Mouse (Mus musculus) kidney, embryonic 16.5 days (tissue): ENCODE measurements around the gene Esm1. TPM values are rescaled to one million over a fixed set of nuclear protein-coding genes. Genes with fewer than 3 reads are reported as not detected.
"Not testable (repeated sequence)": the region's sequence is repeated elsewhere in the genome, so short reads cannot be mapped to it uniquely, and the experiment has no call there.

Source experiments
- ATAC-seq: fragments of 200-750 bp; cut with Nextera tagmentation; 2 replicates; pipeline ENCODE4 v1.8.0; 2017; ENCODE audit warnings: moderate TSS enrichment; ENCODE audit not compliant: low FRiP score, low TSS enrichment
- H3K27ac ChIP-seq: fragments of 300-500 bp; sonication (generic); 2 replicates; pipeline ENCODE4 v1.5.1; 2014; ENCODE audit warnings: low read length
- H3K27me3 ChIP-seq: fragments of 300-500 bp; sonication (generic); 2 replicates; pipeline ENCODE4 v1.6.1; 2014; ENCODE audit warnings: low read length, control low read depth, mixed read lengths; ENCODE audit not compliant: insufficient read depth
- H3K36me3 ChIP-seq: fragments of 300-500 bp; sonication (generic); 2 replicates; pipeline ENCODE4 v1.6.1; 2014; ENCODE audit warnings: low read length, control low read depth, mixed read lengths; ENCODE audit not compliant: insufficient read depth
- H3K4me1 ChIP-seq: fragments of 300-500 bp; sonication (generic); 2 replicates; pipeline ENCODE4 v1.6.1; 2014; ENCODE audit warnings: low read length, control low read depth, mixed read lengths; ENCODE audit not compliant: insufficient read depth
- H3K4me2 ChIP-seq: fragments of 300-500 bp; sonication (generic); replicated peaks from 2 replicates; pipeline ENCODE4 v1.6.1; 2014; ENCODE audit warnings: low read depth, low read length
- H3K4me3 ChIP-seq: fragments of 300-500 bp; sonication (generic); 2 replicates; pipeline ENCODE4 v1.5.1; 2014; ENCODE audit warnings: mild to moderate bottlenecking, low read length
- H3K9ac ChIP-seq: fragments of 300-500 bp; sonication (generic); replicated peaks from 2 replicates; pipeline ENCODE4 v1.6.1; 2014; ENCODE audit warnings: low read length
- H3K9me3 ChIP-seq: fragments of 300-500 bp; sonication (generic); 2 replicates; pipeline ENCODE4 v1.6.1; 2016; ENCODE audit warnings: low read length, control low read depth
- WGBS: fragments of 180-500 bp; shearing (Covaris S2); extraction: QIAGEN DNeasy Blood & Tissue Kit; methylation state at CpG from one replicate; pipeline ENCODE4 v1.1.7; 2014; 5-methylcytosine and 5-hydroxymethylcytosine counted together
- polyA plus RNA-seq: library from polyadenylated mRNA; unstranded; fragments of >200 nt; fragmentation: Nextera tagmentation; extraction: Ambion mirVana; gene quantifications from 2 replicates; pipeline ENCODE4 v1.2.1, GENCODE M21; 2015

Gene Esm1
- polyA plus RNA-seq, 1 experiment from 2014 or later: 8.0 TPM

DNA sequence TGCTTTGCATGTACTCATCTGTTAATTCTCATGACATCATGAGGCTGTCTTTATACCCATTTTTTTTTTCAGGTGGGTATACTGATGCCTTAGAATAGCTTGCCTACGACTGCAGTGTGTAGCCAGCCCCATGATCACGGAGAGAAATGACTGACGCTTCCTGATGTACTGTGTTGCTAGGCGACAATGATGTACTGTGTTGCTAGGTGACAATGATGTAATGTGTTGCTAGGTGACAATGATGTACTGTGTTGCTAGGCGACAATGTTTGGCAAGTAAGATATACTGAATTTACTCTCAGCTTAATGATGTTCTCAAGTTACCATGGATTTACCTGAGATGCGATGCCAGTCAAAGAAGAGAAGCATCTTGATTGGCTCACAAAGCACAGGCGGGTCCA lies 16.4 kb downstream of the Esm1 start, which contains the start of gene Gzmk:
Gene Gzmk (minus strand): TSS at position 98 of the 400 bp plus-strand sequence.
- Histone ChIP-seq H3K27me3 (no peaks in the 10 kb centered on the region), H3K4me2 (no peak within 1 kb of the TSS), H3K4me1 (no peaks in the 10 kb centered on the region), H3K27ac (no peak within 1 kb of the TSS), H3K36me3 (no peaks in the 10 kb centered on the region), H3K9ac (no peak within 1 kb of the TSS), H3K9me3 (no peaks in the 10 kb centered on the region), H3K4me3 (no peak within 1 kb of the TSS)
- ATAC-seq: no peak
- 63% methylated on average over 7 of the region's 7 CpGs for WGBS

DNA sequence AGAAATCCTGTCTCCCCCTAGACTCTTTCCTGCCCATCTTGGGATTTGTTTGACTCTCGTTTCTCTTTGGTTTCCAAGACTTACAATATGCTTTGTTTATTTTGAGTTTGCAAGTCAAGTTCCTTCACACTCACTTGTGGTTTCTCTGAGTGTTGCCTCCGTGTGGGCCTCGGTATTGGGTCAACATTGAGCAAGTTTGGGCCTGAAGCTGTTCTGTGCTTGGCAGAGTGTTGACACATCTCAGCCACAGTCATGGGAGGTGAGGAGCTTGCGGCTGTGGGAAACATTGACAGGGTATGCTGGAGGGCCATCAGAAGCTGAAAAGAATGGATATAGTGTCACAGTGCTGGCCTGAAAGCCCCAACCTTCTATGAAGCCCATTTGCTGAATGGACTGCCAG lies 17.6 kb downstream of the Esm1 start:
- Histone ChIP-seq H3K9me3 (no peaks in the 10 kb centered on the region), H3K27ac (no peak overlapping the region), H3K4me1 (no peaks in the 10 kb centered on the region), H3K4me2 (no peak overlapping the region), H3K9ac (no peak overlapping the region), H3K27me3 (no peaks in the 10 kb centered on the region), H3K36me3 (no peaks in the 10 kb centered on the region), H3K4me3 (no peak overlapping the region)
- ATAC-seq: no peak
- WGBS: 73% methylated on average over 4 of the region's 4 CpGs

DNA sequence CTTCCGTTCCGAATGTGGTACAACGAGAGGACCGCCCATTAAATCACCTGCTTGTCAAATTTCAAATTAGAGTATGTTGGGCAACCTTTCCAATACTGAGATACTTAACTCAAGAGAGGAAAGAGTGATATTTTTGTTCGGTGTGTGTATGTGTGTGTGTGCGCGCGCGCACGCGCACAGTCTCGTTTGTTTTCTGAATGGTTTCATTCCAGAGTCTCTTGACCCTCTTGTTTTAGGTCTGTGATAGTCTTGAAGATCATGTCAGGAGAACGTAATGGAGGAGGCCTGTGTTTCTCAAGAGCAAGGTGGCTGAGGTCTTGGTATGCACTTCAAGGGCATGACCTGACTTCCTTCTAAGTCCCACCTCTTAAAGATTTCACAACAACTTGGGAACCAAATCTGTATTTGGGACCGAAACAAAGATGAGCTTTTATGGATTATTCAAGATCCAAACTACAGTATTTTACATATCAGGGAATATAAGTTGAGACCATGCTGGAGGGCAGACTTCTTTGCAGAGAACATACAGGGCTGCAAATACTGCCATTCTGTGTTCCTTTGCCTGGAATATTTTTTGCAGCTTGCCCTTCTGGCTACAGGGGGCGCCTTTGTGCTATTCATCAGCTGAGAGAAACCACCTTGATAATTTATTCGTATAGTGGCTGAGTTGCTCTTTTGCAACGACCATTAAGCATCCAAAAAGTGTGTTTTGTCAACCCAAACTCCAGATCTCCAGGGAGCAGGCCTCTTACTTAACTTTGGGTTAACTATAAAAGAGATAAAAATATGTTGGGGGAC lies 18.4 kb downstream of the Esm1 start:
- no peak for ATAC-seq
- Histone ChIP-seq H3K9ac (no peak overlapping the region), H3K4me2 (no peak overlapping the region), H3K4me3 (no peak overlapping the region), H3K4me1 (no peaks in the 10 kb centered on the region), H3K27me3 (no peaks in the 10 kb centered on the region), H3K27ac (no peak overlapping the region), H3K36me3 (no peaks in the 10 kb centered on the region), H3K9me3 (no peaks in the 10 kb centered on the region)
- WGBS: 82% methylated on average over 17 of the region's 17 CpGs

DNA sequence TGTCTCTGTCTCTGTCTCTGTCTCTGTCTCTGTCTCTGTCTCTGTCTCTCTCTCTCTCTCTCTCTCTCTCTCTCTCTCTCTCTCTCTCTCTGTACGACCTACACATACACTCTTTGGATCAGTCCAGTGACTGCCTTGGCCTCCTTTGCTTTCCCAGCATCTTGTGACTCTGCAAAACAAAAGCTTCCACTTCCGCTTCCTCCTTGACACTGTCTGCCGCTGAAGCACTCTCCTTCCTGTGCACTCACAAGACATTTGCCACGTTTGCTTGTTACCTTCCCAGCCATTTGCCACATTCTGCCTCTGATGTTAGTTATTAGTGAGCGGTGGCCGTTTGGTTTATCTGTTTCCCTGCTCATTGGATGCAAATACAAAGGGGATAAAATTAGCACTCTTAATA lies 32.7 kb downstream of the Esm1 start:
- WGBS: 37% methylated on average over 6 of the region's 6 CpGs
- no peak for ATAC-seq
- H3K27me3 ChIP-seq: no peaks in the 10 kb centered on the region

DNA sequence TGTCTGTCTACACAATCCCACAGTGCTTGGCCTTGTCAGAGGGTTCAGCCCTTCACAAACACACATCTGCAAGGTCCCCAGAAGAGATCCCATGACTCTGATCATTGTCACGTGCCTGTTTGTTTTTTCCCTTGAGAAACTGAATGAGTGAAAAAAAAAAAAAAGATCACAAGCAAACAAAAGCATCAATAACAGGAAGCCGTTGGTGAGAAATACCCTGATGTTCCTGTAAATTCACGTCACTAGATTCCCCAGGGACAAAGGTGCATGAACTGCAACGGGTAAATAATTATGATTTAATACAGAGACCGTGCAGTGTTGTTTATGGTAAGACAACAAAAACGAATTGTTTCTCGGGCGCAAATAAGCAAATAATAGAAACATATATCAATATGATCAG lies 35.6 kb downstream of the Esm1 start:
- Histone ChIP-seq H3K36me3 (no peaks in the 10 kb centered on the region), H3K4me2 (no peak overlapping the region), H3K4me1 (no peaks in the 10 kb centered on the region), H3K9ac (no peak overlapping the region), H3K27ac (no peak overlapping the region), H3K9me3 (no peaks in the 10 kb centered on the region), H3K27me3 (no peaks in the 10 kb centered on the region), H3K4me3 (no peak overlapping the region)
- 65% methylated on average over 8 of the region's 8 CpGs for WGBS
- no peak for ATAC-seq

More for the DNA sequence above, 32.7 kb downstream of the Esm1 start:
- no peaks in the 10 kb centered on the region for H3K36me3 ChIP-seq
- H3K4me1 ChIP-seq: no peaks in the 10 kb centered on the region
- H3K9ac ChIP-seq: no peak overlapping the region
- no peak overlapping the region for H3K4me2 ChIP-seq
- no peak overlapping the region for H3K27ac ChIP-seq
- no peak overlapping the region for H3K4me3 ChIP-seq
- H3K9me3 ChIP-seq: no peaks in the 10 kb centered on the region

DNA sequence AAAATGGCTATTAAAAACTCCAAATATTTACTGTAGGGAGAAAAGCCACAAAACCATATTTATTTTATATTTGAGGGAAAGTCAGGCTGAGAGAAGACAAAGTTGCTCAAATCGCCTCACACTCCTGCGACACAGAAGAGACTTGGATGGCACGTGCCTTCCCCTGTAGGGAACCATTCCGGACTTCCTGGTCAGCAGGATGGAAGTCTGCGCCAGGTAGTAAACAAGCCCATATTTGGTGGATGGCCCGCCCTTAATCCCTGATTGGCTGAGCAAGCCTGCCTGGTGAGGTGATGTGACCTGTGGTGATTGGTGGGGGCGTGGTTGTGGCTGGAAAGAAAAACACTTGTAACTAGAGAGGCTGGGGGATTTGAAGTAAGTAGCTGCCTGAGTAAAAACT lies 43.1 kb downstream of the Esm1 start:
- ATAC-seq, H3K4me3 ChIP-seq, H3K4me1 ChIP-seq, H3K27me3 ChIP-seq, H3K36me3 ChIP-seq, H3K9ac ChIP-seq, H3K27ac ChIP-seq, H3K4me2 ChIP-seq, H3K9me3 ChIP-seq: not testable (repeated sequence)
- 90% methylated on average over 7 of the region's 7 CpGs for WGBS

DNA sequence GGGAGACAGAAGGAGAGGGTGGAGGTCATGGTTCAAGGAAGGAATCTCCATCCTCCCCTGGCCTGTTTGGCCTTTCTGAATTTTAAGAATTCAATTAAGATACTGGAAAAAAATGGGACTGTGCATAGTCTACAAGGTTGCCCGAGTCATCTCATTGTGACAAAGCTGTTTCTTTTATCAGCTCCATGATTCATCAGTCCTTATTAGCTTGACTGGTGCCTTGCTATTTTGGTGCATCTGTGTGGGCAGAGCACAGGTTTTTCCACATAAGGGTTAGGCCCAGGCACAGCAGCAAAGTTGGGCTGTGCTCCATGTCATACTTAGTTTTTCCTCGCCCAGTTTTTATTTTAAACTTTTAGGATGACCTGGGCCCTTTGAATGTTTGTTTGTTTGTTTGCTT lies 47.3 kb downstream of the Esm1 start:
- Histone ChIP-seq H3K9me3 (no peaks in the 10 kb centered on the region), H3K4me2 (no peak overlapping the region), H3K9ac (no peak overlapping the region), H3K36me3 (no peaks in the 10 kb centered on the region), H3K4me3 (no peak overlapping the region), H3K27ac (no peak overlapping the region), H3K27me3 (no peaks in the 10 kb centered on the region), H3K4me1 (no peaks in the 10 kb centered on the region)
- no peak for ATAC-seq
- 90% methylated on average over 2 of the region's 2 CpGs for WGBS

DNA sequence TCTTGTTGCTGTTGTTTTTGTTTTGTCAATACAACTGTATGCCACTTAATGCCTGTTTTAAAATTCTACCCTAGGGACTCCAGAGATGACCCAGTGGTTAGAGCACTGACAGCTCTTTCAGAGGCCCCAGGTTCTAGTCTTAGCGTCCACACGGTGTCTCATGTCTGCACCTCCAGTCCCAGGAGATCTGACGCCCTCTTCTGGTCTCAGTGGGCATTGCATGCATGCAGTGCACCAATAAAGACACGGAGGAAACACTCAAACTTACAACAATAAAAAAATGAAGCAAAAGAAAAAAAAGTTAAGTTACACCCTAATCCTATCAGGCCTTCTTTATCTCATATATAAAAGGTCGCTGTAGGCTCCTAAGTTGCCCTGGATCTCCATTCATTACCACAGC lies 47.7 kb downstream of the Esm1 start:
- Histone ChIP-seq H3K4me1 (no peaks in the 10 kb centered on the region), H3K27ac (no peak overlapping the region), H3K27me3 (no peaks in the 10 kb centered on the region), H3K4me3 (no peak overlapping the region), H3K9ac (no peak overlapping the region), H3K36me3 (no peaks in the 10 kb centered on the region), H3K9me3 (no peaks in the 10 kb centered on the region), H3K4me2 (no peak overlapping the region)
- whole genome bisulfite sequencing: 58% methylated on average over 5 of the region's 5 CpGs
- ATAC-seq: no peak

DNA sequence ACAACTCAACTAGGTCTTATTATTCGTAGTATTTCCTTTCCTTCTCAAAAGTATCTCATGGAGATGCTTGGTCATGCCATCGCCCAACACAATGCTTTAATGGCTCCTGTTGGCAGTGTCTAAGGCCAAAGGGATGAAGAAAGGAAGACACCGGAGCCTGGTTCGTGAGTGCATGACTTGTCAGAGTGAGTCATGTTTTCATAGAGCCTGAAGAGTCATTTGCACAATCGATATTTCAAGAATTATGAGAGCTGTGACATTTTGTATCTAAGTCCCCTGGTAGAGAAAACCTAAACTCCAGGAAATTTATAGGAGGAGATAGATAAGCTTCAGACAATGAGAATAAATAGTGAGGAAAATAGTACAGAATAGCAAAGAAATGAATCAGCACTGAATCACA lies 49.8 kb downstream of the Esm1 start:
- Histone ChIP-seq H3K4me3 (no peak overlapping the region), H3K36me3 (no peaks in the 10 kb centered on the region), H3K9ac (no peak overlapping the region), H3K4me2 (no peak overlapping the region), H3K9me3 (no peaks in the 10 kb centered on the region), H3K4me1 (no peaks in the 10 kb centered on the region), H3K27ac (no peak overlapping the region), H3K27me3 (no peaks in the 10 kb centered on the region)
- no peak for ATAC-seq
- 87% methylated on average over 5 of the region's 5 CpGs for WGBS

DNA sequence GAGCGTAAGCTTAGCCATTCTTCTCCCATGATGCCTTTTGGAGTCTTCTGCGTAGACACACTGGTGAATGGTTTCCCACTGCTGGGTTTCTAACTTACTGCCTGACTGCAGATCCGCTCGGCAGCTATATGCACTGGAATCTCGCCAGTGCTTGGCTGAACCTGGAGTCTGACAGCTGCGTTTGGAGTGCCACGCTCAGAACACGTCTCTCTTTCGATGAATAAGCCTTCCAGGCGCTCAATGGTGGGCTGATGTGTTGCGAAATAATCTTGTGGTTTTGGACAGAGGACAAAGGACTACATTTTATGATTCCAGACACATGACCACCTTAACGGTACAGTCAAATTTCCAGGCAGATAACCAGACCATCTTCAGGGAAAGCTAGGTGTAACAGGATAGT lies 53.4 kb downstream of the Esm1 start:
- no peaks in the 10 kb centered on the region for H3K27me3 ChIP-seq
- no peaks in the 10 kb centered on the region for H3K4me1 ChIP-seq
- no peak overlapping the region for H3K27ac ChIP-seq
- no peak overlapping the region for H3K4me2 ChIP-seq
- H3K36me3 ChIP-seq: no peaks in the 10 kb centered on the region
- H3K4me3 ChIP-seq: no peak overlapping the region
- H3K9me3 ChIP-seq: no peaks in the 10 kb centered on the region
- ATAC-seq: no peak
- 78% methylated on average over 12 of the region's 12 CpGs for WGBS
- no peak overlapping the region for H3K9ac ChIP-seq
